Mouse (Mus musculus) Patski (cell line): Measurements from ENCODE around the gene Fbxl18. TPM values are rescaled to one million over a fixed set of nuclear protein-coding genes. Genes with fewer than 3 reads are reported as not detected.
"Not testable (repeated sequence)": the region's sequence is repeated elsewhere in the genome, so short reads cannot be mapped to it uniquely, and the experiment has no call there.

Experiments
- ATAC-seq: fragments of 100-300 bp; one replicate; pipeline ENCODE4 v1.8.0; 2021
- CTCF ChIA-PET: fragments of 350-600 bp; sonication (Branson Sonifier 250); formaldehyde crosslinking; loops from one replicate; lab custom pipeline; 2022; ENCODE audit warnings: inconsistent platforms; lab: Charles Lee
- POLR2A ChIA-PET: fragments of 350-600 bp; sonication (Branson Sonifier 250); formaldehyde crosslinking; loops from one replicate; lab custom pipeline; 2022; ENCODE audit warnings: antibody characterized with exemption, inconsistent platforms; lab: Charles Lee
- DNase-seq: peaks from one replicate; pipeline ENCODE4 v3.0.0-alpha.2; 2011; ENCODE audit warnings: low read depth, low spot score
- H3K27me3 ChIP-seq: fragments of 371-371 bp; one replicate; pipeline ENCODE4 v1.5.1; 2021
- CTCF ChIP-seq: fragments of 100-300 bp; IDR thresholded peaks from one replicate; pipeline ENCODE4 v1.5.1; 2021
- in situ Hi-C: fragments of 300-500 bp; cut with MboI; formaldehyde crosslinking; loops from 3 replicates; pipeline ENCODE4 v1.11.1; 2018; ENCODE audit warnings: low pct_unique_long_range_greater_than_20kb, mixed read lengths
- polyA plus RNA-seq: library from polyadenylated mRNA; unstranded; gene quantifications from one replicate; pipeline ENCODE4 v1.2.3, GENCODE M21; 2021

The Fbxl18 gene
- polyA plus RNA-seq, 1 experiment from 2014 or later = 11.1 TPM

GRCm38 (mm10) chr5:142842137-142842642 lies 53.0 kb downstream of the Fbxl18 start:
- ChIA-PET CTCF (interaction anchor here (0.6 to 3.1 kb wide), 7 partner anchors 9 to 74 kb away, joined by 3 to 17 read pairs (median 4); no protein-coding TSS in a partner anchor), POLR2A (interaction anchor here (0.6 to 3.2 kb wide), 4 partner anchors 13 to 74 kb away, joined by 3 to 16 read pairs (median 5); no protein-coding TSS in a partner anchor)
- in situ Hi-C loops = loop anchor here (10.0 kb wide), 1 partner anchor 77 kb away; no protein-coding TSS in a partner anchor
- ATAC-seq (peak; percentile 76), DNase-seq (peak; percentile 64)
- TF ChIP-seq CTCF = peak; percentile 76
- no peaks in the 10 kb centered on the region for H3K27me3 ChIP-seq

- in situ Hi-C loops = loop anchor here (10.0 kb wide), 1 partner anchor 77 kb away; no protein-coding TSS in a partner anchor
- POLR2A ChIA-PET = interaction anchor here (0.6 to 3.2 kb wide), 5 partner anchors 13 to 528 kb away, joined by 3 to 16 read pairs (median 3); no protein-coding TSS in a partner anchor
- ATAC-seq (no peak), DNase-seq (no peak)
- H3K27me3 ChIP-seq = no peaks in the 10 kb centered on the region
- TF ChIP-seq CTCF = no peak
- CTCF ChIA-PET = interaction anchor here (1.2 to 3.1 kb wide), 5 partner anchors 10 to 74 kb away, joined by 3 to 17 read pairs (median 4); no protein-coding TSS in a partner anchor
Observed at GRCm38 (mm10) chr5:142841372-142842136, 53.7 kb downstream of the Fbxl18 start.

GRCm38 (mm10) chr5:142837427-142837826 lies 57.8 kb downstream of the Fbxl18 start:
- H3K27me3 ChIP-seq, DNase-seq, ATAC-seq, in situ Hi-C loops: not testable (repeated sequence)
- ChIA-PET CTCF (interaction anchor here (1.0 kb wide), 1 partner anchor 14 kb away, joined by 3 read pairs; no protein-coding TSS in a partner anchor), POLR2A (interaction anchor here (0.6 to 2.4 kb wide), 2 partner anchors 13 to 14 kb away, joined by 3 to 12 read pairs; no protein-coding TSS in a partner anchor)

GRCm38 (mm10) chr5:142836891-142837290 lies 58.3 kb downstream of the Fbxl18 start:
- DNase-seq (no peak), ATAC-seq (no peak)
- TF ChIP-seq CTCF = no peak
- POLR2A ChIA-PET = interaction anchor here (2.4 kb wide), 1 partner anchor 13 kb away, joined by 12 read pairs; no protein-coding TSS in a partner anchor
- H3K27me3 ChIP-seq = no peaks in the 10 kb centered on the region
- CTCF ChIA-PET = interaction anchor here (1.0 to 1.3 kb wide), 2 partner anchors 14 to 17 kb away, joined by 3 read pairs; no protein-coding TSS in a partner anchor
- in situ Hi-C loops = no loop called here

- ATAC-seq (no peak), DNase-seq (no peak)
- in situ Hi-C loops = no loop called here
- H3K27me3 ChIP-seq = no peaks in the 10 kb centered on the region
- CTCF ChIA-PET = interaction anchor here (1.0 to 1.9 kb wide), 2 partner anchors 10 to 21 kb away, joined by 4 read pairs; no protein-coding TSS in a partner anchor
- POLR2A ChIA-PET = interaction anchor here (0.8 to 1.2 kb wide), 2 partner anchors 11 to 88 kb away, joined by 3 to 11 read pairs; no protein-coding TSS in a partner anchor
- no peak for TF ChIP-seq CTCF
Observed at GRCm38 (mm10) chr5:142833646-142834438, 61.4 kb downstream of the Fbxl18 start.

GRCm38 (mm10) chr5:142826131-142826530 lies 69.1 kb downstream of the Fbxl18 start:
- ChIA-PET CTCF (interaction anchor here (1.8 kb wide), 1 partner anchor 10 kb away, joined by 6 read pairs; no protein-coding TSS in a partner anchor), POLR2A (interaction anchor here (0.7 to 0.8 kb wide), 3 partner anchors 12 to 45 kb away, joined by 3 read pairs; no protein-coding TSS in a partner anchor)
- no peak for DNase-seq
- H3K27me3 ChIP-seq = no peaks in the 10 kb centered on the region
- no peak for TF ChIP-seq CTCF
- ATAC-seq = no peak
- in situ Hi-C loops = no loop called here

GRCm38 (mm10) chr5:142825665-142826064 lies 69.6 kb downstream of the Fbxl18 start:
- no peak for TF ChIP-seq CTCF
- no peaks in the 10 kb centered on the region for H3K27me3 ChIP-seq
- DNase-seq (no peak), ATAC-seq (no peak)
- in situ Hi-C loops = no loop called here
- CTCF ChIA-PET = no interaction called here
- POLR2A ChIA-PET = interaction anchor here (0.7 to 0.8 kb wide), 3 partner anchors 11 to 45 kb away, joined by 3 read pairs; no protein-coding TSS in a partner anchor

GRCm38 (mm10) chr5:142824091-142824490 lies 71.1 kb downstream of the Fbxl18 start:
- in situ Hi-C loops = no loop called here
- POLR2A ChIA-PET = interaction anchor here (0.6 to 4.8 kb wide), 9 partner anchors 8 to 31 kb away, joined by 3 to 43 read pairs (median 9); no protein-coding TSS in a partner anchor
- no peaks in the 10 kb centered on the region for H3K27me3 ChIP-seq
- no peak for ATAC-seq
- DNase-seq = no peak
- CTCF ChIA-PET = interaction anchor here (1.2 to 2.5 kb wide), 7 partner anchors 10 to 53 kb away, joined by 3 to 17 read pairs (median 4); no protein-coding TSS in a partner anchor
- TF ChIP-seq CTCF = no peak
